Mouse (Mus musculus) layer of hippocampus, postnatal 10 days (tissue): ENCODE results near the gene Colq. TPM values are rescaled to one million over a fixed set of nuclear protein-coding genes. Genes with fewer than 3 reads are reported as not detected.
"Not testable (repeated sequence)": the region's sequence is repeated elsewhere in the genome, so short reads cannot be mapped to it uniquely, and the experiment has no call there.

Experiments
- DNase-seq, 2 experiments: peaks; one replicate each; pipeline ENCODE4 v3.0.0; 2021; ENCODE audit warnings: low spot score in 2 of 2
- long read RNA-seq: library from polyadenylated mRNA; stranded (forward); transcript quantifications from one replicate; pipeline ENCODE4 v2.0.0, GENCODE M21; 2023
- total RNA-seq, 2 experiments: library from RNA; stranded (reverse); gene quantifications; 2 replicates each; pipeline ENCODE4 v1.2.3; 2021

The Colq gene
- total RNA-seq = under 1 TPM; 0.23 to 0.33 TPM
- long read RNA-seq = 0 reads

DNA sequence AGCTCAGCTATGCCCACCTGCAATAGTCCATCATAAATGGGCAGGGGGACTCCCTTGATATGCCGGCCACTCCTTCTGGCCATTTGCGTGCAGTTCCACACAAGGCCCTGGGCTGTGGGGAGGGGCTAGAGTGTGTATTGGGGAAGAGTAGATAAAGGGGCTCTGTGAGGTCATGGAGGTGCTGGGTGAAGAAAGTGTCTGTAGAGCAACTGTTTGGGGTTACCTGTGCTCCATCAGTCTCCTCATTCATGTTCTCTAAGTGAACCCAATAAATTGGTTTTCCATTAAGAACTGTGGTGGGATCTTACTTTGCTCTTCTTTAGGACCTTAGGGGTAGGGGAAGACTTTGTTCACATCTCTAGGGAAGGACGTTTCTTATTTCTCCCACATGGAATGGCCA, at the start of gene Colq:
Gene Colq, minus strand, starts transcription at position 101 of the 400 bp plus-strand sequence.
- DNase-seq = no peak

DNA sequence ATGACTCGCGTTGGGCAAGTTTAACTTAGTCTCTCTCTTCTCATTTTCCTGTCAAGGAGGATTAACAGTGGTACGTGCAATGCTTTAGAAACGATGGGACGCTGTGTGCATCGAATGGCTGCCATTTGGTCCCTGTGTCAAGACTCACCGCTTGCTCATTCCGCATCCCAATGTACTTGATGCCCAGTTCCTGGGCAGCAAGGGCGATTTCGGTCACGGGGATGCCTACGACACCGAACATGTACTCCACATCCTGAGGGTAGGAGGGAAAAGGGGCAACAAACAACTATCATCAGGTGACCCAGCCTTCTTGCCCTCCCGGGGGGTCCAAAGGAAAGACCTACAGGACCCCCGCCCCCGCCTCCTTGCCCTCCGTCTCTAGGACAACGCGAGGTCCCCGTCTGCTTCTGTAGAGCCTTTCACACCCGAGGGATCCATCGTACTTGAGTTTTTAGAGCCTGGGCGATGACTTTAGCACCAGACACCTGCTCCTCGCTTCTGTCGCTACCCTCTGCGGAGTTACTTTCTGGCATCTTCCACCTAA, 49.3 kb upstream of the Colq start, which contains the start of gene Gm49387:
Gene Gm49387, minus strand, starts transcription at position 533 of the 544 bp plus-strand sequence.
- DNase-seq = no peak

DNA sequence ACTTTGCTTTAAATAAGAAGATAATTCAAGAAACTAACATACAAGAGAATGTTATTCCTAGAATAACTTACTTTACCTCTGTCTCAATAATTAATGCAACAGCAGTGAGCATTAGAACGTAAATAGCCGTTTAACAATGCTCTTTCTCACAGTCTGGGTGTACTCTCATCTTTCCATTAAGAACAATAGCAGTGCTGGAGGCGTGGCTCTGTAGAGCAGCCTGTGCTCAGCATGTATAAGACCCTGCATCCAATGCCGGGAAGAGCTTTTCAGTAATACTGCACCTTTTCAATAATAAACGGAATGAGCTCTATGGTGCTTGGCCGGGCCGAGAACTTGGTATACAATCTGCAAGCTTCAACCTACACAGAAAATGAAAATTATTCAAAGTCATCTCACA, 39.5 kb upstream of the Colq start:
- DNase-seq = no peak

DNA sequence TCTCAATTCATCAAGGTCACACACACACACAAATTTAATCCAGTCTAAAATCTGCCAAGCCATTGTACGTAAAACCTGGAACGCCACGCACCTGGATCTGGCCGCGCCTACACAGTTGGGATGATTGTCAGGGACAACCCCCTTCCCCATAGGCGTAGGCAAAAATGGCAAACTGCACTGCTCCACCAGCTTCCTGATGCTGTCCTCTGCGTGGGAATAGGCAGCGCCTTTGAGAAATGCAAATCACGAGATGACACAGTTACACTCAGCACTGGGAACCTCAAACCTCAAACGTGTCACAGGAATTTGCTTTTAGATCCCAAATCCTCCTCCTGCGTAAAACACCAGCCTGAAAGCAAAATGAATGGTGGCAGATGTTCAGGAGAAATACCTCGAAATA, 31.6 kb upstream of the Colq start:
- DNase-seq = no peak

DNA sequence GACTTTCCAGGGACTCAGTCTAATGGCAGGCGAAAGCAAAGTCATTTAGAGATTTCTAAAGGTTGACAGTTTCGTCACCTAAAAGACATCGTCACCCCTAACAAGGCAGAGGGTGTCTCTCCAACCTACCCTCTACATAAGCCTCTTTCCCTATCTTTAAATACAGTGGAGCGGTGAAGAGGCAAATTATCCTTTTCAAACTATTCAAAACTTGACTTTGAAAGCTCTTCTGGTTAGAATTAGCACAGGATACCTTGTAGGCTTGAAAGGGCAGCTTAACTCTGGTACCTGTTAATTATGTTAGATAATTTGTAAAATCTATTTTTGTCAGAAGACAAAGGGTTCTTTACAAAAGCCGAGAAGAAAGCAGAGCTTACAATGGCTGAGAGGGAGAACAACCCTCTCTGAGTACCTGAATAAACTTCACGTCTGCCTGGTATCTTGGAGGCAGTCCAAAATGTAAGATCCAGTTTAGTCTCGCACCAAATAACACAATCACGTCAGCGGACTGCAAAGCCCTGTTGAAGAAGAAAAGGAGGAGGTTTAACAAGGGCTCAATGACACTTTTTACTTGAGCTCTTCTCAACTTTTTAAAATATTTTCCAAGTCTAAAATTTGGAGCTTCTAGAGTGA, 29.6 kb upstream of the Colq start:
- DNase-seq = no peak

DNA sequence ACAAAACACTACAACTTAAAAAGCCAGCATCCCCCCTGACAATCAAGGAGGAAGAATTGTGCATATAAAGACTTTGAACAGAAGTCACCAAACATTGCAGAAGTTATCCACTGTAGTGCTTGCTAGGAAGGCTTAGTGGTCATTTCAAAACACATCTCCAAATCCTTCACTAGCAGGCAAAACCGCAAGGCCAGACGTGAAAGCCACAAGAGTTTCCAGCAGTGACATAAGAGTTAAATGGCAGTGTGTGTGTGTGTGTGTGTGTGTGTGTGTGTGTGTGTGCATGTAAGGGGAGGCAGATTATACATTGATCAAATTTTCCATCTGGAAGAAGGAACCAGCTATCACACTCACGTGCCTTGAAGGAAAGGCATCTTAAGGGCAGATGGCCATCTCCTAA, 26.9 kb upstream of the Colq start:
- DNase-seq = no peak

DNA sequence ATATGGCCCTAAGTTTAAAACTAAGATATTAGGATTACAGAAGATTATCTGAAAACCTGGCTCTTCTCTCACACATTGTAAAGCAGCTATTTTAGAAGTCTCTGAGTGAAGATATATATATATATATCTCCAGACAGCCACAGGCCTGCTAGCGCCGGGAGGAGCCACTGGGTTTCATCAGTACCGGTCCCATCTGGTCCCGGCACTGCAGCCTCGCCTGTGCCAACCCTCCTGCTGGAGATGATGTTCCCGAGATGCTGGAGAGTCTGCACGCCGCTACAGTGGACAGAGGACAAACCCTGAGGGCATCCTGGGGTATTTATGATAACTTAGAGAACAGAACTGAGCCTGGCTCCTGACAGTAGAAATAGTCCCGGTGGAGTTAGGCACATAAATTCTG, 26.1 kb upstream of the Colq start:
- DNase-seq = no peak

DNA sequence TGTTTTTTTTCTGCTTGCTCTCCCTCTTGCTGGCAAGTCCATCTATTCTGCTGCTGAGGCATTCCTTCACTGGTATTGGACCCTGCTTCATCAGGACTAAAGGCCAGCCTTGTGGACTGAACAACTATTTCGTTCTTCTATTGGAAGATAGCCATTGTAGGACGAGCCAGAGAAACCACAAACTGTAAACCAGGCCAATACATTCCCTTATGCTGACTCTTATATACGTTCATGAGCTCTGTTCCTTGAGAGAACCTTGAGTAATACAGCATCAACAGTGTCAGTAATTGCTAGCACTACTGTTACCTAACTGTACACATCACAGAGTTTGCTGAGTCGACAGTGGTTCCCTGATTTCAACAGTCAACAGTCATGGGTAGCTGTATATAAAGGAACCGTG, 22.5 kb upstream of the Colq start:
- no peak for DNase-seq

DNA sequence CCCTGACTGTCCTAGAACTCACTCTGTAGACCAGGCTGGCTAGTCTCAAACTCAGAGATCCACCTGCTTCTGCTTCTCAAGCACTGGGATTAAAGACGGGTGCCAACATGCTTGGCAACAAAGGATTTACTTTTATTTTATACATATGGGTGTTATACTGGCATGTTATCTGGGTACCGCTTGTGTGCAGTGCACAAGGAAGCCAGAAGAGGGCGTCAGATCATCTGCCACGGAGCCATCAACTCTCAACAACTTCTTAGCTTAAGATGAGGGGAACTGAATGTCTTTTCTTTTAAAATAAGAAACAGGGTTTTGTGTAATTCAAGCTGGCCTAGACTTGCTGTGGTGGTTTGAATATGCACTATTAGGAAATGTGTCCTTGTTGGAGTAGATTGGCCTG, 20.8 kb upstream of the Colq start:
- DNase-seq = no peak

DNA sequence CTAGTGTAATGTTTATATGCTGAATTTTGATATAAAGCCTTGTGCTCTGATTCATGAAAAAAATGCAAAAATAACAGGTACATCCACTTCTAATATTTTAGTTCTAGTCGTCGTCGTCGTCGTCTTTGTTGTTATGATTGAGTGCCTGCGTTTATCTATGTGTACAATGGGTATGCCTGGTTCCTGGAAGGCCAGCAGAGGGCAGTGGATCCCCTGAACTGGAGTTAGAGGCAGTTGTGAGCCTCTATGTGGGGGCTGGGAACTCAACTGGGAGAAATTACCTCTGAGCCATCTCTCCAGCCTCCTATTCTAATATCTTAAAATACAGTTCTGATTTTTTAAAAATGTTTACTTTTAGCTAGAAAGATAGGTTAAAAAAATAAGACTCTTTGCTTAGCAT, 14.4 kb upstream of the Colq start:
- DNase-seq = no peak

DNA sequence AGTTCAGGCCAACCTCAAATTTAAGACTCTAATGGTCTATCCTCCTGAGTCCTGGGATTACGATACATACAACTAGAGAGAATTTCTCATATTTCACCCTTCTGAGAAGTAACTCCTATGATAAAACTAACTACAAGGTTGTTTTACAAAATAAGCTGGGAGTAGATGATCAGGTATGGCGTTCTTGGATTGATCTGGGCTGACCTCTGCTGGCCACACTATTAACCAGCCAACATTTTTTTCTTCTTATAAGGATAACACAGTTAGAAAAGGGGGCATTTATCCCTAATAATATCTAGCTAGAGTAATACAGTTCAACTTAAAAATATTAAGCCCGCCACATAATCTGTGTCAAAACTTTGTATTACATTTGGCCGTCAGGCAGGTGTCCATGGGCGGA, 13.8 kb upstream of the Colq start:
- peak in 1 of 2 experiments; percentile 24 for DNase-seq

DNA sequence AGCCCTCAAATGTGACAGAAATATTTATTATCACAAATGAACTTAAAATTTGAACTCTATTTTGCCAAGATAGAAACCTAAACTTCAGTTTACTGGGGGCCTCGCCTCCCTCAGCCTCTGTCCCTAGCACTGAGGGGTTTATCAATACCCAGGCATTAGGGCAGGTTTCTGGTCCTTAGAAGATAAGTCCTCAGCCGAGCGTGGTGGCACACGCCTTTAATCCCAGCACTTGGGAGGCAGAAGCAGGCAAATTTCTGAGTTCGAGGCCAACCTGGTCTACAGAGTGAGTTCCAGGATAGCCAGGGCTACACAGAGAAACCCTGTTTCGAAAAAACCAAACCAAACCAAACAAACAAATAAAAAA, 11.5 kb upstream of the Colq start:
- DNase-seq = not testable (repeated sequence)

DNA sequence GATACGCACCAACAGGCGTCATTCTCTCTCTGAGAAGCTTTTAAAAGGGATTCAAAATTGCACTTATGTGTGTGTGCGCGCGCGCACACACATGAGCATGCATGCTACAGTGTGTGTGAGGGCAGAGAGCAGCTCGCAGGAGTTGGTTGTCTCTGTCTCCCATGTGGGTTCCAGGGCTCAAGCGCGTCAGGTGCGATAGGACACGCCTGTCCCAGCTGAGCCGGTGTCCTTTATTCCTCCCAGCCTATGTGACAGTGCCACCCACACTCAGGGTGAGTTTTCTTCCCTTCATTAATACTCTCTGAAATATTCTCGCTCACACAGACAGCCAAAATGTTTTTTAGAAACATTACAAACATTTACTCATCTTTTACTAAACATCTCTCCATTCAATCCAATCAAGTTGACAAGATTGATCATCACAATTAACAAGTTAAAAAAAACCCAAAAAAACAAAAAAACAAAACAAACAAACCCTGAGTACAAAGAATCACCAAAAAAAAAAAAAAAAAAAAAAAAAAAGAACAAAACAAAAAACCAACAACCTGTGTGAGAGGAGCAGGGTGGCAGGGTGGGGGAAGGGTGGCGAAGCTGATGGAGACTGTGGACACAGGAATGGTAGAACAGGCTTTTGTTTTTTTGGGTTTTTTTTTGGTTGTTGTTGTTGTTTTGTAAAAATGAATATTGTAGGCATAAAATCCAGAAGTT, 10.9 kb upstream of the Colq start:
- DNase-seq = no peak

DNA sequence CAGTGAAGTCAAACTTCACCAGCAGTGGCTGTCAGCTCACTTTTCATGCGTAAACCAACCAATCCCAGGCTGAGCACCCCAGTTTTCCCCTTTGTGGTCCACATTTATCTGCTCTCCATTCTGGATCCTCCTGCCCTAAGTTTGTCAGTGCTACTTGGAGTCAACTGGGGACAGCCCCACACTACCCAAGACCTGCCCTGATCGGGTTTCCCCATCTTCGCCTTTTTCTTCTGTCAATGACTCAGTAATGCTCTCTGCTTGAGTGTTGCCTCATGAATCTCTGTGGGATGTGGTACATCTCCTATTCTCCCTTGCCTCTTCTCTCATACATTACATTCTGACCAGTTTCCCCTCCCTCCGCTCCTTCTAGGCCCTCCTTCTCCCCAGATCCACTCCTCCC, 6.3 kb upstream of the Colq start:
- no peak for DNase-seq

DNA sequence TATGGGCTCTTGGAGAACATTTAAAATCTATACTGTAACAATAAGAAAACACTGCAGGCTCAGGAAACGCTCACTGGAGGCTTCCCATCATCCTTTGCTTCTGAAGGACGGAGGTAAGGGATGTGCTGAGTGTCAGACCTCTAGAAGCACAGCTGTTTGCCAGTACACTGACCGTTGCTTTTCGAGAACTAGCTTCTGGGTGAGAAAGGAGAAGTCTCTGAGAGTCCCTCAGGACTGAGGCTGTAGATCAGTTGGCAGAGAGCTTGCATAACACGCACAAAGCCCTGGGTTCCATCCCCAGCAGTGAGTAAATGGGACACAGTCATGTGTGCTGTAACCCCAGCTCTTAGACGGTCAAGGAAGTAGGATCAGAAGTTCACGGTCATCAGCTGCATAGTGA, 5.3 kb upstream of the Colq start:
- no peak for DNase-seq

DNA sequence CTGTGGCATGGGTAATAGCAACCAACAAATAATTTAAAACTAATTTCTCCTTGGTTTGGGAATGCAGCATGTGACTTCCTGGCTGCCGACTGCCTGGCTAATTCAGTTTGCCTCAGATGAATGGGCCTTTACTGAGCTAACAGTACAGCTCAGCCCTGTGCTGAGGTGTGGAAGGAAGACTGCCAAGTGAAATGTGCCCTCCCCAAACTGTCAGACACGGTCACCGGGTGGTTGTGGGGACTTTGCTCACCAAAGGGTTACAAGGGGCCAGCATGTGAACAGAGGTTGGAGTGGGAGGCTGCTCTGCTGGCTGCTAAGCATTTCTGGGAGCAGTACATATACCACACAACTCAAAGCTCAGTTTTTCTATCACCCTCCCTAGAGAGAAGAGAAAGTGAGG, 3.5 kb upstream of the Colq start:
- DNase-seq = no peak

DNA sequence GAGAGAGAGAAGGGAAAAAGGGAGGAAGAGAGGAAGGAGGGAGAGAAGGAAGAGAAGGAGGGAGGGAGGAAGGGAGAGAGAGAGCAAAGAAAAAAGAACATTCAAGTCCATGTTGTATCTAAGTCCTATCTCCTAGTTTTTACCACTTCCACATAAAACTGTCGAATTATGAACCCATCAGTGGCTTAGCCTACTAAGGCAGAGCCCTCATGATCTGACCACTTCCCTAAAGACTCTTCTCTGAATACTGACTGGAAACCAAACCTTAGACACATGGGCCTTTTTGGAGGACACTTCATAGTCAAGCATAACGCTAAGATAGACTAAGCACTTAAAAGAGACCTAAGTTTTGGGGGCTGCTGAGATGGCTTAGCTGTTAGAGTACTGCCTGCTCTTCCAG, 1.9 kb upstream of the Colq start:
- DNase-seq = no peak

DNA sequence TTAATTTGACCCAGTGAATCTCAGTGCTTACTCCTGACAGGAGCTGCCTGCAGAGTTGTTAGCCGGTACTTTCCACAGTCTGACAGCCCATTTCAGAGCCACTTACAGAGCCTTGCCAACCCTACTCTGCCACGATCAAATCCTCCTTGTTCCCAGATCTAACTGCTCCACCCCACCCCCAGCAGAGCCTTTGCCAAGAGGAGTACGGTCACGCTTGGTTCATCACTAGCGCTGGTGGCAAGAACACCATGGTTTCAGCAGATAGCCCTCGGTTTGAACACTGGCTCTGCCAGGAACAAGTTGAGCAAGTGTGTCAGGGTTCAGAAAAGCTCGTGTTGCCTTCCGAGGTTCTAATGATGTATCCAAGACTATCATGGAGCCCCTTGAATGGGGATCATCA, 4.7 kb downstream of the Colq start:
- no peak for DNase-seq

DNA sequence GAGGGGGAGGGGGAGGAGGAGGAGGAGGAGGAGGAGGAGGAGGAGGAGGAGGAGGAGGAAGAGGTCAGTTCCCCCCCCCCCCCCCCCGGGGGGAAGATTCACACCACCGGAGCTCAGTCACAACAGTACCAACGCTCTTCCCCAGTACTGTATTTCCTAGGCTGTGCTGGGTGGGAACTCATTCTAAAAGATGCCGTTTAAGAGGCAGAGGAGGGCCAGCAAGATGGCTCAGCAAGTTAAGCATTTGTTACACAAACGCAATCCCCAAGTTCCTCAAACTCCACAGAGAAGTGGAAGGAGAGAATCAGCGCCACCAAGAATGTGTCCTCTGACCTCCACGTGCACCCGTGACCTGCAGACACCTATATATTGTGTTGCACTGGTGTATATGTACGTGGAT, 8.1 kb downstream of the Colq start:
- no peak for DNase-seq

DNA sequence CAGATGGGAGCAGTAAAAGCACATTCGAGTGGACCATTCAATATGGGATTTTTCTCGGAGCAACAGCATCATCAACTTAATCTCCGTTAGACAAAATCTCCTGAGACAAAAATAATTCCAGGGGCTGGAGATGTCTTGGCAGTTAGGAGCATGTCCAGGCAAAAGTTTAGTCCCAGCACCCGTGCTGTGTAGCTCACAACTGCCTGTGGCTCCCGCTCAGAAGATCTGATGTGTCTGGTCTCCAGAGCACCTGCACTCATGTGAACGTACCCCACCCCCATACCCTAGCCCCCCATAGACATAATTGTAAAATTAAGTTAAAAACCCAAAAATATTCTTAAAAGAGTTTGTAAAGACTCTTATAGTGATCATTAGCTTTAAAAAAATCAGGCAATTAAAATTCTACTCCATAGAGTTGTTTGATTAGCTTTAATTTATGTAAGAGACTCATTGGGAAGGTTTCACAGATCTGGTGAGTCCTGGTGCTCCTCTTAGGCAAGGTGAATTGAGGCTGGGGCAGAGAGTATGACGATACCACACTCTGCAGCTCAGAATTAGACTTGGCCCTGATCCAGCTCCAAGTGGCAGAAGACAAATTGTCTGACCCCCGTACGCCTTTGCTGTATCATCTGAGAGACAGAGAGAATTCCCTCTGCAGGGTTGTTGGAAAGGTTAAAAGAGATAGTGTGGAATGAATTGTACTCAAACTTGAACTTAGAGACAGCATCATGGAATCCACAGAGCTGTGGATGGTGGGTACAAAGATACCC, 13.0 kb downstream of the Colq start:
- DNase-seq = no peak

DNA sequence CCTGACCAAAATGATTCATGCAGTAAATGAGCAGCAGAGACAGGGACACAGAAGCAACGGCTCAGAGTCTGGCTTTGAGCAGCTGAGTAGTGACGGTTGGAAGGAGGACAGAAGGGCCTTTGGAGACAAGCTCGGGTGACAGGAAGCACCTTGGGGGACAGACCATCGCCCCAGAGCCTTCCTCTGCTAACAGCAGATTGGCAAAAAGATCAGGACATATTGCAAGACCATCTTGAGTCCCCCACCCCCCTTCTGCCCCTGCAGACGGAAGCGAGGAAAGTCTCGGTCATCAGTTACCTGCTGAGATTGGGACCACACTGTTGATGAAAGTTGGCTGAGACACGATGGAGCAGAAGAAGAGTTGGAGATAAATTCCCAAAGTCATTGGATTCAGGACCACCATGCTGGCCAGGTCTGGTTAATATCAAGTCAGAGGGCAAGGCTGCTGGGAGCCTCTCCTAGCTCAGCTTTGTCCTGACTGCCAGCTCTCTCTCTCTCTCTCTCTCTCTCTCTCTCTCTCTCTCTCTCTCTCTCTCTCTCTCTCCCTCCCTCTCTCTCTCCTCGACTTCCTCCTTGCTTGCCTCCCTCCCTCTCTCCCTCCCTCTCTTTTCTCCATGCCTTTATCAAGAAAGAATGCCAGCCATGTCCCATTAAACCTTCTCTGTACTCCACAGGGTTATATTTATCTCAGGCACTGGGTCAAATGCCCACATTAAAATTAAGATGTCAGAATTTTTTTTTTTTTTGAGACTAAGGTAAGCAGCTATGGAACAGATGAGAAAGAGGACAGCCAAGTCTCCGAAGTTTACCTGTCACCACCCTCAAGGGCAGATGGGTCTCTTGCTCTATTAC, 14.1 kb downstream of the Colq start:
- DNase-seq = no peak
